Mouse (Mus musculus) right cerebral cortex, postnatal 36 days (tissue): ENCODE data around the gene Apbb1ip.
A peak's percentile ranks its signal among the peaks of the same experiment; 100 is the strongest.
"Not testable (repeated sequence)": the region's sequence is repeated elsewhere in the genome, so short reads cannot be mapped to it uniquely, and the experiment has no call there.

Source experiments
- DNase-seq, 2 experiments: peaks; one replicate each; pipeline ENCODE4 v3.0.0; 2022; ENCODE audit warnings: low spot score in 2 of 2, mixed read lengths in 1 of 2

Gene Apbb1ip

DNA sequence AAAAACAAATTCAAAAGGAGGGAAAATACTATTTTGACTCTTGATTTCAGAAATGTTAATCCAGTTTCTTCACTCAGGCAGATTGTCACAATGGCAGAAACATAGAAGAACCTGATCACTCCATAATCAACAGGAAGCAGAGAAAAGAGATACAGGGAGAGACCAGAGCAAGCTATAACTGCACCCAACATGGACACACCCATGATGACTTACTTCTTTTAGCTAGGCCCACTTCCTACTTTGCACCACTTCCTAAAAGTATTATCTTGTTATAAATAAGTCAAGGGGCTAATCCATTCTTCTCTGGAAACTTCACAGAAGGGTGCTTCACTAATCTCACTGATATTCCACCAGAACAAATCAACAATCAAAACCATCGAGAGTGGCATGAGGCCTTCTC lies 42.3 kb downstream of the Apbb1ip start:
- no peak for DNase-seq

DNA sequence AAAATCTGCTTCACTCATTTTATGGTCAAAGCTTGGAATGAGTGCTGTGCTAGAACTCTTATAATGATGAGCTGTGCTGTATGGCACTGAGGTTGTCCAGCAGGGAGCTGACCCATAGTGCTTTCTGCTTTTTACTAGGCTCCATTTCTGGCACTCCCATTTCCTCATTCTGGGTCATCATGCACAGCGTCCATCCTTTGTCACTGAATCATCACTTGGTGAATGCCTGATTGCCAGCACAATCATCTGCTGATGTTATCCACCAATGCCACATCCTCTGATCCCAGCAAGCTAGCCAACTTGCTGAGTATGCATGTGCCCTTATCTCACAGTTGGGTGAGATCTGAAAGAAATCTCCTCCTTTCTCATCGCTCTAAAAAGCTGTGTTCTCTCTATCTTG lies 48.4 kb downstream of the Apbb1ip start:
- DNase-seq: no peak

DNA sequence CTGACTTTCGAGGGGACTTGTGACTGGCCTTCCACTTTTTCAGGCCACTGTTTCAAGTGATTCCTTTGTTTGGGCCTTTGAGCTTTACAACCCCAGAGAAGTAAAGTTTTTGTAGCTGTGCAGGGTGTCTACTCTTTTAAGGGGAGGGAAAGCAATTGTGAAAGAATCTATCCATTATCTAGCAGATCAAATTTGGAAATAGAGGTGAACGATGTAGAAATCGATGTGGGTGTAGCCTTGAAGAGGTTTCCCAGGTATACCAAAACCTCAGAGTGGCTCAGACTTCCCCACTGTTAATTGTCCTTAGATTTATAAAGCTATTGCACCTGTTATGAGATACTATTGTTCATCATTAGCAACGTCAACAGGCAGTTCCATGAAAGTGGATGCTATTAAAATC lies 71.6 kb downstream of the Apbb1ip start:
- no peak for DNase-seq

DNA sequence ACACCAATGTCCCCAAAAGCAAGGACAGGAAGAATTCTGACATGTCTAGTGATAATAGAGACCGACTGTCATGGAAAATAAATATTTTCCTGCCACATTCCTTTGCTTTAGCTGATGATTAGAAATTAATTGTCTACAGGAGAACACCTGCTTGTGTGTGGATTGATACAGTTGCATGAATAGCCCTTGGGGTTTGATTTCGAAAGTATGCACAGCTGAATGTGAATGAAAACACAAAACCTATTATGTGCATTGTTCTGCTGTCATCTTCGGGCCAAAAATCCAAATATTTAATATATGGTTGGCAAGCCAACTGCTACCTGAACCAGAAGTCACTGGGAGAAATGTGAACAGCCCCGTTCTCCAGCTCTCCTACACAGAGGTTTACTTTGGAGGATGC lies 78.0 kb downstream of the Apbb1ip start:
- no peak for DNase-seq

DNA sequence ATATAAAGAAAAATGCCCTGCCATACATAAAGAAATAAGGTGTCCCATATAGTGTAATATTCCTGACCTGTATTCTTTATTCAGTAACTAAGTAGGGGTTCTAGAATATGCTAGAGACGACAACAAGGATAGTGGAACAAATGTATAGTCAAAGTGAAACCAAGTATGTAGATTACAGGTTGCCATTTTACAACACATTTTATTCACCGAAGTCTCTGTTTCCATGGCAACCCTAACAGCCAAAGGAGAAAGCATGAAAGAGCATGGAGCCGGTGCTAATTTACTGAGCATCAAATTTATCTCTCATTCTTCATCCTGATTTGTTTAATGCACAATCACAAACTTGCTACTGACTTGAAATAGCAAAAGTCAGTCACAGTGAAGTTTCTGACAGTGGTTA lies 83.6 kb downstream of the Apbb1ip start:
- no peak for DNase-seq

DNA sequence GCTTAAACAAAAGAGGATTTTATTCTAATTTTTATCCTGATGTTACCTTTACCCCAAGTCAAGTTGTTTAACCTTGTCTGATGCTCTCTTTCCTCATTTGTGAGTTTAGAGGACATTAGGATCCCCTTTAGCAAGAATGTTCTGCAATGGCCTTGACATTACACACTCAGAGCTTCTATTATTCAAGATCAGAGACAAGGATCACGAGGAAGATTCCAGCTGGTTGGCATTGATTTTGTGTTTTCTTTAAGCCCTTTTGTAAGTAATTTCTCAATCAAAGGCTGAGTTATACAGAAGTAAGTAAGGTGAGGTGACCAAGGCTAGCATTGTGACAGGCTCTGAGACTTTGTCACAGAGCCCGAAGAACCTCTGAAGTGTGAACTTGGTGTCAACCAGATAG lies 88.3 kb downstream of the Apbb1ip start:
- no peak for DNase-seq

DNA sequence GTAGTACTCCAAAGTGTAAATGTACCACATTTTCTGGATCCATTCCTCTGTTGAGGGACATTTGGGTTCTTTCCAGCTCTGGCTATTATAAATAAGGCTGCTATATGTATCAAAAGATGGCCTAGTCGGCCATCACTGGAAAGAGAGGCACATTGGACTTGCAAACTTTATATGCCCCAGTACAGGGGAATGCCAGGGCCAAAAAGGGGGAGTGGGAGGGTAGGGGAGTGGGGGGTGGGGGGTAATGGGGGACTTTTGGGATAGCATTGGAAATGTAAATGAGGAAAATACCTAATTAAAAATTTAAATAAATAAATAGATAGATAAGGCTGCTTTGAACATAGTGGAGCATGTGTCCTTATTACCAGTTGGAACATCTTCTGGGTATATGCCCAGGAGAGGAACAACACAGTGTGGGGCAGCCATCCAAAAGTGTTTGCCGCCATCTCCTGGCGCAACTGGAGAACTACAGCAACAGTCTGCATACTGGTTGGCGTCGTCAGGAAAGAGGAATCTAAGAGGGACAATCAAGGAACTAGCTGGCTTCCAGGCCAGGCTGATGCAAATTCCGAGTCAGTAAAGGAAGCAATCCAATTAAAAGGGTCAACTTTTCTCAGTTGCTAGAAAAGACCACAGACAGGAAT lies 90.6 kb downstream of the Apbb1ip start:
- peak; percentile 15 to 28 for DNase-seq

DNA sequence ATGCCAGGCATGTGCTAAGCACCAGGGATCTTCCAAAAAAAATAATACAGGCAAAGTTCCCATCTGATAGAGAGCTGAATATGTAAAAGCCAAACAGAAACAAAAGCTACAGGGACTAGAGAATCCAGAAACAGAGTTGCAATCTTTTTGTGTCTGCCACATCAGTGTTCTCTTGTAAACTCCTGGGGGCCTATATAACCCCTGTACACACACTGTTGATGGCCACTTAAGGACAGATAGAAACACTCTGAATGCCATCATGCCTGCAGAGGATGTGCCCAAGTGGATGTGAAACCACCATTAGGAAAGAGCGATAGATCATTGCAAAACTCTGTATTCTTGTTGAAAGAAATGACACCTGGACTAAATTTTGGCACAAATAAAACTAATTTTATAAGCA lies 91.9 kb downstream of the Apbb1ip start:
- DNase-seq: no peak

DNA sequence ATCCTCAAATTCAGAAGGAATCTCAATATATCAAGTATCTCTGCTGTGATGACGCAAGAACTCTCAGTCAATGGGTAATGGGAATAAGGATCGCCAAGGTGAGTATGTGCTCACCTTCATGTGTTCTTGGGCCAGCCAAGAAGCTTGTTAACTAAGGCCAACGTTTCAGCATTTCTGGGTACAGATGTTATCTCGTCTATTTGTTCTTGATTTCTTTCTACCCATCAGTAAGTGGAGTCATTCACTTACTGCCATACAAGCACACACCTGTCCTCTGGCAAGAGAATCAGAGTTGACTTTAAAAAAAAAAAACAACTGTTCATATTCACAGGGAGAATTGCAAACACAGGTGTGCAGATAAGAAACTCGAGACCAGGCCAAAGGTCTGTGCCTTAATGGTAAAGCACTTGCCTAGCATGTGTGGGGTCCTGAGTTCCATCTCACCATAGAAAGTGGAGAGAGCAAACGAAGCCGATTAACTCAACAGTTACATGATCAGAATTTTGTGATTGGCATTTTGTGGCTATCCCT lies 93.1 kb downstream of the Apbb1ip start:
- no peak for DNase-seq

DNA sequence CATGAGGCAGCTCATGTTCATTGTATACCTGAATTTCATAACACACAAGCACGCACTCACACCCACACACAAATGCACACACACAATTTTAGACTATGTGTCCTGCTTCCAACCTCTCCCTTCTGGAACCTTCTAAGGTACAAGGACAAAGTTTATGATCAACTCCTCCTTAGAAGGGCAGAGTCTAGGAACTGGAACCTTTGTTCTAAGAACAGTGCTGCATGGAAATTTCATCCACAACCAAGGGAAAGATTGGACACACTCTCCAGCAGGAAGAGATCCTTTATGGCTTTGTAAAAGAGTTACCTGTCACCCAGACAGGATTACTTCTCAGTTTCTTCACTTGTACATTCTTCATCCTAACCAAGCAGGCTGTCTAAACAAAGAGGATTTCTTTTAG lies 99.3 kb downstream of the Apbb1ip start:
- no peak for DNase-seq

DNA sequence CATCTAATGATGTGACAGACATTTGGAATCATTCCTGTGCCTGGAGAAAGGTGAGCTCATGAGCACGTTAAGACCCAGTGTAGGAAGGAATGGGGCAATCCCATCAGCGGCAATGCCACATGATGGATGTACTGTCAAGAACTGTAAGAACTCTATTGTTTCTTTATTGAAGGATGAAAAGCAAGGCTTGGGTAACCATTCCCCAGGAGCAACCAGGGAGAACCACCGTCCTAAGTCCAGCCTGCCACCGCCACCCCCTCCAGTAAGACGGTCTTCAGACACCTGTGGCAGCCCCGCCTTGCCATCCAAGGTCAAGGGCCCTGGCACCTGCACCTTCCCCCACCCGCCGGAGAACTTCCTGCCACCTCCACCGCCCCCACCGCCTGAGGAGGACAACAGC lies 100.7 kb downstream of the Apbb1ip start:
- no peak for DNase-seq

DNA sequence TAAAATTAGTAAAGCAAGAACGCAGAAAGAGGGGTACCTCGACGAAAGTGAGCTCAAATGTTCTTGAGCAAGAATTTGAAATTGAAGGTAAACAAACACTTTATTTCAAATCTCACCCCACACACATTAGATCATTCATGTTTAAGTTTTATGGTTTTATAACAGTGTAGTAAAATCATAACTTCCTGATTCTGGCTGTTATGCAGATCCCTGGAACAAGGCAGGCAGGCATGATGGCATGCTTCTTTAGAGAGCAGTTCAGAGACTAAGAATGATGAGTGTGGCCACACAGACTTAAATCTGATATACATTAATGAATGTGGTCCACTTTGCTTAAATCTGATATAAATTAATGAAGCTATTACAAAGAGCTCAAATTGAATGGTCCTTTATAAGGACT lies 102.7 kb downstream of the Apbb1ip start:
- DNase-seq: no peak

DNA sequence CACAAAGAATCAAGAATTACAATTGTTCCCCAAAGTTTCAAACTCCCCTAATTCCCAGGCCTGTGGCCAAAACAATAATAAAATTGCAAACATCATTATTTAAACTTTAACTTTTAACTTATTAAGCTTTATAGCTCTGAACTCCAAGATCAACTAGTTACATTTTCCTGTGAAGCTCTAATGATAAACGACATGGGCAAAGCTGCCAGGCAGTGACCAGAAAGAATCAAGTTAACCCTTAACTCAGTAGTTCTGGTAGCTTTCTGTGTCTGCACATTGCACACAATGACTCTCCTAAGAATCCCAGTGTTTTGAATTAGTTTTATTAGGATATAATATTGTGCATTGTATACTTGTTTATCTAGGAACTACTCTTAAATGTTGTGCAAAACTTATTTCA lies 104.9 kb downstream of the Apbb1ip start:
- no peak for DNase-seq

DNA sequence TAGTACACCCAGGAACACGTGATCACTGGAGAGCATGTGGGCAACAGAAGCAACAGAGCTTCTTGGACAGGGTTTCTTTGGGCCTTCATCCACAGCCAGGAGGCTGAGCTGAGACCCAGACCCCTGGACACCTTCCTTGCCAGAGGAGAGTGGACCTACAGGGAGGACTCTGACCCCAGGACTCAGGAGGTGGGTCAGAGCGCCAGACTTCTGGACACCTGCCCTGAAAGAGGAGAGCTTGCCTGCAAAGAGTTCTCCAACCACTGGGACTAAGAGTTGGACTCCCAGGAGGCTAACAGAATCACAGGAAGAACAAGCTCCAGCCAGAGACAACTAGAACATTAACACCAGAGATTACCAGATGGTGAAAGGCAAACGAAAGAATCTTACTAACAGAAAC lies 106.8 kb downstream of the Apbb1ip start:
- DNase-seq: not testable (repeated sequence)

DNA sequence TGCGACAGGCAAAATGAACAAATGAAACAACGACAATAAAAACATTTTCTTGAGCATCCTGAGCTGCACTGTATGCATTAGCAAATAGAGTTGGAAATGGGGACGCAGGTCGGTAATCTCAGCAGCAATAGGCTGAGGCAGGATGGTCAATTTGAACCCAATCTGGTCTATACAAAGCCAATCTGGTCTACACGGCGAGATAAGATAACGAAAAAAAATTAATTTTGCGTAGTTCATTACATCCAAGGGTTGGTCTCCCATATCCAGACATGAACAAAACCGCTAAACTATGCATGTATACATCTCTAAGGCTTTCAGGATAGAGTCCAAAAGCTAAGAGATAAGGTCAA lies 121.0 kb downstream of the Apbb1ip start:
- DNase-seq: no peak

DNA sequence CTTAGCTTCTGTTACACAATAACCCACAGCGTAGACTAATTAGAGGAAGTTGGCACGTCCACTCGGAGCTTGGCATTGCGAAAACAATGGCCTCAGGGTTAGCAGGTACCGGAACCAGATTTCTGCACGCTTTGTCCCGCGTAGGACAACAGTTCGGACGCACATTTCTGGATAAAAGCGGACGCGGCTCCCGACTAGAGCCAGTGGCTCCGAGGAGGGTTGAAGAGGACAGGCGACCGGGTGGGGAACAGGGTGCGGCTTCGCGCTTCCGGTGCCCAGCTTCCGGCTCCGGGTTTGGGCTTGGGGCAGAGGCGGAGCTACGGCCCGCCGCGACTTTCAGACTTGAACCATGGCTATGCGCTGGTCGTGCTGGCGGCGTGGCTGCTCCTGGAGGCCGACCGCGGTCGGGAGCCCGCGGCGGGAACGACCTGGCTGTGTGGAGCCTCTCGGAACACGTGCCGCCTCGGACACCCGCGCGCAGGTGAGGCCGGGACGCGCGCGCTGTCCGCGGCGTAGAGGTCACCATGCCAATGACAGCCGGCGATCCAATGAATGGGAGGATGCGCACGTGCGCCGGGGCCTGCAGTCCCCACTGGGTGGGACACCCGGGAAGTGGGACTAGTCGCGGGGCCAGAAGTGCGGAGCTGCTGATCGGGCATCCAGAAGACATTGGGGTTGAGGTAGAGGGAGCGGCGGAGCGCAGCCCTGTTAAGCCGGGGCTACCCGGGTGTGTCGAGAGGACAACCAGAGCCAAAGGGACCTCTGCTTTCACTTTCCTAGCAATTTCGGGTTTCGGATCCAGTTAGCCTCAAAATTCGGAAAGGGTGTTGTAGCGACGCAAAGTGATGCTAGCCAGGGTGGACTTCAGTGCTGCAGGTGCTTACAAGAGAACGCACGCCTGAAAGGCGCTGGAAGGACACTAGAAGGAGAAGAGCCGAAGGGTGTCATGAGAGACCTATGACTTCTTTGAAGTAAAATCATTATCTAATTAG lies 121.7 kb downstream of the Apbb1ip start, which contains the start of gene Pdss1:
Pdss1 (plus strand) TSS at position 241 of the 992 bp plus-strand sequence.
- peak; percentile 84 to 90 for DNase-seq

DNA sequence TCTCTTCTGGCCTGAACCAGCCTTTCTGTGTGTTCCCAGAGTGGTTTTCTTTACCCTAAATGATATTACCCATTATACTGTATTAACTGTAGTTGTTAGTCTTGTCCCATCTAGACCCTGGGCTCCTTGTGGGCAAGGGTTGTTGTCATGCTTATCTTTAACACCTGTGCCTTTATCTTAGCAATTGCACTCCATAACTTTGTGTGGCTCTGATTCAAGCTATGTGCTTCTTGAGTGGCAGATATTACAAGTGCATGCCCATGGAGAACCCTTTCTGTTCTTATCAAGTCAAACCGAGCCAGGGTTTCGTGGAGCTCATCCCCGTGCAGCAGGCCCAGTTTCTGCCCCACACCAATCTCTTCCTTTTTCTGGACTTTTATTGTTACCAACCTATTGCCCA lies 130.1 kb downstream of the Apbb1ip start:
- no peak for DNase-seq

DNA sequence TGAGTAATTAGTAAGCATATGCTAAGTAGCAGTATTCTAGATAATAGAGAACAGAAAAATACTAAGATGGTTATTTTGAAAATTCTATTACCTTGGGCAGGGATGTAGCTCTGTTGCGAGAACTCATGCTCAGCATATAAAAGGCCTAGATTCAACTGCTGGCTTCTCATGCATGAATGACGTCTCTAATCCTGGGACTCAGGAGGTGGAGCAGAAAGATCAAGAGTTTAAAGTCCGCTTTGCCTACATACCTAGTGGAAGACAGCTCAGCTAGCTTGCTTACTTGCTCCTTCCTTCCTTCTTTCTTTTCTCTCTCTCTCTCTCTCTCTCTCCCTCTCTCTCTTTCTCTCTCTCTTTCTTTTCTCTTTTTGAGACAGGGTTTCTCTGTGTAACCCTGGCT lies 140.5 kb downstream of the Apbb1ip start:
- no peak for DNase-seq

DNA sequence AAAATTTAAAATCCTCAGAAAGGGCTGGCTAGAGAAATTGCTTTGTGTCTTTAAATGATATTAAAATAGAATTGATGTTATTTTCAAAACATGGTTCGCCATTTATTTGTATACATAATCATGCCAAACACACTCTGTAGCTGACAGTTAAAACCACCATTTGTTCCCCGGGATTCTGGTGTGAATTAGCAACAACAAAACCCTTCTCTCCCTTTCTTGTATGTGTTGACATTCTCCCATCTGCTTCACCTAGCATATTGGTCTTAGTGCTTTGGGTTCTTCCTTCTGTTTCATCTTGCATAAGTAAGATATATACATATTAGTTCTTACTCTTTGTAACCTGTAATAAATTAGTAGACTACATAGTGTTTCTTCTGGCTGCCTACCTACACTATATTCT lies 144.8 kb downstream of the Apbb1ip start:
- no peak for DNase-seq
